Mouse (Mus musculus) embryo, embryonic 11 days (tissue): ENCODE results near the gene Cdh16.
A peak's percentile ranks its signal among the peaks of the same experiment; 100 is the strongest.

Experiments
- DNase-seq: peaks from one replicate; pipeline ENCODE4 v3.0.0-alpha.2; 2015

The Cdh16 gene

GRCm38 (mm10) chr8:104570436-104571343 is 53.5 kb downstream of the Cdh16 start:
- DNase-seq: peak; percentile 93

GRCm38 (mm10) chr8:104569559-104569958 is 54.6 kb downstream of the Cdh16 start:
- DNase-seq: peak; percentile 50

- no peak for DNase-seq
Measured at GRCm38 (mm10) chr8:104565457-104565798, 58.8 kb downstream of the Cdh16 start.

GRCm38 (mm10) chr8:104564633-104565456 is 59.4 kb downstream of the Cdh16 start:
- DNase-seq: peak; percentile 94

GRCm38 (mm10) chr8:104560731-104561130 is 63.5 kb downstream of the Cdh16 start:
- no peak for DNase-seq

GRCm38 (mm10) chr8:104557226-104557625 is 67.0 kb downstream of the Cdh16 start:
- DNase-seq: no peak

- no peak for DNase-seq
Measured at GRCm38 (mm10) chr8:104555191-104555590, 69.0 kb downstream of the Cdh16 start.
